Mouse (Mus musculus): ENCODE results near the gene Wdr46.

- TF ChIP-seq CTCF (IDR thresholded peaks at IDR 0.05) (no peak), POLR2A (IDR thresholded peaks at IDR 0.05; ENCODE audit: insufficient read depth, low read depth, low read length) (no peak), EP300 (IDR thresholded peaks at IDR 0.05; ENCODE audit: insufficient read depth, low read depth, low read length) (no peak)
Measured at GRCm38 (mm10) chr17:33891357-33891756, 49.1 kb upstream of the Wdr46 start.

Data from heart, adult 2 months (tissue).